Mouse (Mus musculus) v-Abl transformed pro-B cells (cell line): ENCODE data around the gene Gstp3.

Experiments used
- in situ Hi-C, 2 experiments: fragments of 400-800 bp; cut with MboI; formaldehyde crosslinking; loops; one replicate each; pipeline ENCODE4 v1.15.1; 2025; ENCODE audit not compliant: unreplicated experiment in 2 of 2

Gstp3 gene

DNA sequence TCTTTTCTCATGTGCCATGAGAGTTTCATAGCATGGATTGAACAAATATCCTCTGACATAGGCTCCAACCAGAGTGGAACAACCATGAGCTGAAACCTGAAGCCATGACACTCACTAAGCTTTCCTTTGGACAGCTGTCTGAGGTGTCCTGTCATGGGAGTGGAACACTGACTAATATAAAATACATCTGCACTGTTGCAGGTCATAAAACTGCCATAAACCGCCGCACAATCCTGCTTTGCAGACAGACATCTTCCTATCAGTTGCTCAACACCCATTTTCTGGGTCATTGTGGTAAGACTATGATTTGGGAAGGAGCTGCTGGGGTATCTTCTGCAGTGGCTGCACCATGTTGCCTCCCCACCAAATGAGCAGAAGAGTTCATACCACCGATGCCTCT, 33.4 kb upstream of the Gstp3 start:
- in situ Hi-C loops: loop anchor here (5.0 to 25.0 kb wide), 3 partner anchors 40 to 345 kb away; partner anchors contain the start of gene Rhod (in 1 of the 2)

DNA sequence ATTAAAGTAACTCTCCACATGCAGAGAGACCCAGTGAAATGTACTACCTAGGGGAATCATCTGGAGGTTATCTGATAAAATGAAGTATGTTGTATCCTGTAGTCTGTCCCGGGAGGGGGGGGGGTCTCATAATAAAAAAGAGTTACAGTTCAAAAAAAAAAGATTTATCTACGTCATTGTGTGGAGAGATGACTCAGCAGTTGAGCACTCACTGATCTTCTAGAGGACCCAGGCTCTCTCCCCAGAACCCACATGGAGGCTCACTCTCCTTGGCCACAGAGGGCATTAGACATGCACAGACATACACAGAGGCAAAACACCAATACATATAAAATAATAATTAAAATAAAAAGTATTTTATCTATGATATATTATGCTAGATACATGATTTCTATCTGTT, 32.0 kb upstream of the Gstp3 start:
- in situ Hi-C loops: loop anchor here (5.0 to 25.0 kb wide), 3 partner anchors 39 to 346 kb away; partner anchors contain the start of gene Rhod (in 1 of the 2)

DNA sequence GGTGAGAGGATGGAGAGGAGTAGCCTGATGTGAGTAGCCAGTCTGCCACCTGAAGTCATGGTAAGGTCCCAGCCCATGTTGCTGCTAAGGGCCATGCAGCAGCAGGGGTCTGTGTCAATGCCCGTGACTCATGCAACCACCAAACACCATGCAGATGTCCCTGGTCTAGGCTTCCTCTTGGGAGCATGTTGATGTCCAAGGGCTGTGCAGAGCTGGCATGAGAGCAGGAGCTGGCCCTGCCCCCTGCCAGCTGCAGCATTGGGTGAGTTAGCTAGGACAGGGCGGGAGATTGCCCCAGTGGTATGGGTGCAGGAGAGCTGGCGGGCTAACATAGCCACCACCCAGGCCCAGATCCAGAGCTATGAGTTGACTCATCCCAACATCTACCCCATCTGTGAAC, 31.1 kb upstream of the Gstp3 start:
- in situ Hi-C loops: loop anchor here (5.0 to 25.0 kb wide), 3 partner anchors 38 to 347 kb away; partner anchors contain the start of gene Rhod (in 1 of the 2)

DNA sequence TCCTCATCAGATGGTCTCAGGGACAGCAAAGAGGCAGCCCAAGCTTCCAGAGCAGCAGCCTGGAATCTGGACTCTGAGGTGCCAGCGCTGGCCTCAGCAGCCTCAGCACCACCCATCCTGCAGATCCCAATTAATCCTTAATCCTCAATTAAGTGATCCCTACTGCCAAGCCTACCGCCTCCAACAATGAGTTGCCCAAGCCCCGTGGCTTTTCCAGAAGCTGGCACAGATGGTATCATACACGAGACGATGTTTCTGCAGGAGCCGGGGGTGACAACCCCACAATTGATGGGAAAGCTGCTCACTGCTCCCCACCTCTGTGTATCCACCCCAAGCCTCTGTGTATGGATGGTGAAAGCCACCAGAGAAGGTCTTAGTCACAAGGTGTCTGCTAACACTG, 29.8 kb upstream of the Gstp3 start:
- in situ Hi-C loops: loop anchor here (25.0 kb wide), 2 partner anchors 323 to 348 kb away; partner anchors contain the start of gene Rhod (in 1 of the 2)

DNA sequence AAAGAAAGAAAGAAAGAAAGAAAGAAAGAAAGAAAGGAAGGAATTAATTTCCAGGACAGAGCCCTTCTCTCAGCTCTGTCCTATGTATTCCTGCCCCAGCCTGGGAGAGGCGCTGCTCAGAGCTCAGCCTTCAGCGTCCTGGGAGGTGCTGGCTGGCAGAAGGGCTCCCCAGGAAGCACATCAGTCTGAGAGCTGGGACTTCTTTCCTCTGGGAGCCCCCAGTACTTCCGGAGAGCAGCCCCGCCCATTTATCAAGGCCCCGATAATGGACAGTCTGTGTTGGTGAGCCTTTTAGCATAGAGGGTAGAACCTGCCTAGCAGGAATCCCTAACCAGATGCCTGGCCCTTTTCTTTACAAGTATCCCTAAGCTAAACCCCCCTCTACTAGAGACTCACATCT, 28.8 kb upstream of the Gstp3 start:
- in situ Hi-C loops: loop anchor here (25.0 kb wide), 2 partner anchors 324 to 349 kb away; partner anchors contain the start of gene Rhod (in 1 of the 2)

DNA sequence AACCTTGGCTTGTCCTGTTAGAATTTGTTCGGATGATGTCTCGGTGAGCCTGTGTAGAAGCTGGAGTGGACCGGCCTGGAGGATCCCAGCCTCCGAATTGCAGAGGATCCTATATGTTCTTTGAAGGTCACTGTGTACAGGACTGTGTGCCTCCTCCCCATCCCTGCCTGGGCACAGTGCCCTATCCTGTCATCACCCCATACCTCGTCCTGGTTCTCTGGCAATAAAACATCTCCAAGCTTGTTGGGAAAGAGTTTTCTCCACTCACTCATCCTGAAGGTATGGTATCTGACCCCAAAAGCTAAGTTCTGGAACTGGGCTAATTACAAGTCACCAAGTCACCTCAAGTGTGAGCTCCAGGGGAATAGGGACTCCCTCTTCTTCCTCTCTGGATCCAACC, 27.7 kb upstream of the Gstp3 start:
- in situ Hi-C loops: loop anchor here (25.0 kb wide), 2 partner anchors 325 to 350 kb away; partner anchors contain the start of gene Rhod (in 1 of the 2)

DNA sequence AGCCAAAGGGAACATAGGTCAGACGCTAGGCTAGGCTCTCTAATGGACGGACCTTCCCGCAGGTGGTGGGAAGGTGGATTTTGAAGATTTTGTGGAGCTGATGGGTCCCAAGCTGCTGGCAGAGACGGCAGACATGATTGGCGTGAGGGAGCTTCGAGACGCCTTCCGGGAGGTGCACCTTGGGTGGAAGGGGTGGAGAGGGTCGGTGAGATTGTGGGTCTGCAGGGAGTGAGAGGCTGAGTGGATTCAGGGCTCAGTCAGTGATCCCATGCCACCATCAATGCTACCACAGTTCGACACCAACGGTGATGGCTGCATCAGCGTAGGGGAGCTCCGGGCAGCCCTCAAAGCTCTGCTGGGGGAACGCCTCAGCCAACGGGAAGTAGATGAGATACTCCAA, 26.8 kb upstream of the Gstp3 start:
- in situ Hi-C loops: loop anchor here (25.0 kb wide), 2 partner anchors 326 to 351 kb away; partner anchors contain the start of gene Rhod (in 1 of the 2)

DNA sequence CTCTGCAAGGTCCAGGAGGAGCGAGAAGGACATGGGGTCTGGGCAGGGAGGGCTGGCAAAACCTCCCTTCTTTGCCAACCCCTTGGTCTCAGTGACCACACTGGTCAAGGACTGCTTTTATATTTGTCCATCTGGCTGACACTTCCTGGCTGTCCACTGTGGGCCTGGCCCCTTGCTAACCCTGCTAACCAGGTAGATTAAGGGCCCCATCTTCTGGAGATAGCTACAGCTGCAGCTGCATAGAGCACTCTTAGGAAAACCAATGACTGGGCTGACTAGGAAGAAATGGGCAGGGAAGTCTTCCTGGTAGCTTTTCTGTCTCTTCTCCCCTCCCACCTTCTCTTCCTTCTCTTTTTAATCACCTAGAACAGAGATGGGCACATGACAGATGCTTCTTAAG, 25.6 kb upstream of the Gstp3 start:
- in situ Hi-C loops: loop anchor here (25.0 kb wide), 2 partner anchors 327 to 352 kb away; partner anchors contain the start of gene Rhod (in 1 of the 2)

DNA sequence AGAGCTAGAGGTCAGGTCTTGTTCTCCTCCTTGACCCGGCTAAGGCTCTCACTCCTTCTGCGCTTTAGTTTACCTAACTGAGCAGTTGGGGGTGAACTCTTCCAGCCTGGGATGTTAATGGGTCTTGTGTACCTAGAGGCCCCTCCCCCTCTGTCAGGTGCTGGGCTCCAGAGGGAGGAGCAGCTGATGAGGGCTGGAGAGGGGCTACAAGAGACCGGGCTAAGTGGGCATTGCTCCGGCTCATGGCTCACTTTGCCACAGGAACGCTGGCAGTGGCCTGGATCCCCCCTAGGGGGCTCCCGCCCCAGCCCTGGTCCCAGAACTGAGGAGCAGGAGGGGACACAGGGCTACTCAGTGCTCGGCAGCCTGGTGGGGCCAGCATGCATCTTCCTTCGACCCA, 24.5 kb upstream of the Gstp3 start:
- in situ Hi-C loops: loop anchor here (25.0 kb wide), 2 partner anchors 328 to 353 kb away; partner anchors contain the start of gene Rhod (in 1 of the 2)

DNA sequence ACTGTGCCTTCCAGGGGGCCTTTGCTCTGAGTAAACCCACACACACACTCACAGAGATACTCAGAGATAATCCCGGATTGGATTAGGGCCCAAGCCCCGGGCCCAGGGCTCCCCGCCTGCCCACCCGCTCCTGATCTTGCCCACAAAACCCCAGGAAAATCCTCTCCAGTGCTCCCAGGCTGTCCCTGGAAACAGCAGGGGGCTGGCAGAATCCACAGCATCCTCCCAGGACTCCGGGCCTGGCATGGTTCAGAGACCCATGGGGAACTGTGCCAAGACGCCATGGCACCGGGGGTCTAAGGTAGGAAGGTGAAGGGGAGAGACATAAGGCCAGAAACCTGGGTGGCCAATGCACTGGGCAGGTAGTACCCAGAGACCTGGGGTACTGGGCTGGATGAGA, 23.9 kb upstream of the Gstp3 start:
- in situ Hi-C loops: loop anchor here (25.0 kb wide), 2 partner anchors 329 to 354 kb away; partner anchors contain the start of gene Rhod (in 1 of the 2)

DNA sequence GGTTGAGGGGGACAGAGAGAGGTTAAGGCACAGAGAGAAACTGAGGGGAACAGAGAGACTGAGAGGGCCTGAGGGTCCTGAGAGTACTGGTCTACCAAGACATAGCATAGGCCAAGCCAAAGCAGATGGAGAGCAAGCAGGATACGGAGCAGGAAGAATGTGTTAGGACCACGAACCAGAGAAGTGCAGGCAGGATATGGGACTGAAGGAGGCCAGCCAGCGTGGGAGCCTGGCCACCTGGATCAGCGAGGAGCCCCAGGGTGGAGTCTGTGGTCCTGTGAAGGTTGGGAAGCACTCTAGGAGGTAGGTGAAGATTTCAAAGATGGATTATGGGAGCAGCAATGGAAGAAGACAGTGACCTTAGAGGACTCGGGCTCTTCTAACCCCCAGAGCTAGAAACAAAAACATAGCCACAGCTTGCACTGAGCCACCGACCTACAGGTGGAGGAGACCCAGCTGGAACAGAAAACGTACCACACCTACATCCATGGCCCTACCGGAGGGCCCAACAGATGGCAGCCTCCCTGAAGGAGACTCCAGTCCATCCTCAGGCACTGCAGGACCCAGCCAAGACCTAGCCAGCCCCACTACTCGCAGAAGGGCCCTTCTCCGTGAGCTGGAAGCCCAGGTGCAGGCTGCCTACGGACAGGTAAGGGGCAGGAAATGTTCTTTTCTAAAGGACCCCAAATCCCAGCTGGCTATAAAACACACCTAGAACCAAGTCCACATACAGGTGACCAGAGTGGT, 23.0 kb upstream of the Gstp3 start:
- in situ Hi-C loops: loop anchor here (25.0 kb wide), 2 partner anchors 330 to 355 kb away; partner anchors contain the start of gene Rhod (in 1 of the 2)

DNA sequence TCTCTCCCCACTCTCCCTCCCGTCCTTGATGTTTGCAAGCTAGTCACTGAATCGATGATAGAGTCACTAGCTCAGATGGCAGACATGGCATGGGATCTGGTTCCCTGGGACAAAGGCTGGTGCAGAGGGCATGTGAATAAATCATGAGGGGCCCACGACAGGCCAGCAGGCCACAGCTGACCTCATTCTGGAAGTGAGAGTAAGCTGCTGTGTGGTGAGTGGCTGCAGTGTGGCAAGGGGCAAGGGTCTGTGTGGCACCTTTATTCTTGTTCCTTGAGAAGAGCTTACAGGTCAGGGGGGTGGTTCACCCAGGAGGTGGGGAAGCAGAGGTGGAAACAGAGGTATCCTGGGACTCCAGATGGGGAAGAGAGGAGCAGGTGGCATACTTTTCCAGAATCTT, 22.0 kb upstream of the Gstp3 start, which contains the start of gene Cabp2:
Gene Cabp2 (plus strand): TSS at position 185 of the 400 bp plus-strand sequence.
- in situ Hi-C loops: loop anchor here (25.0 kb wide), 2 partner anchors 331 to 356 kb away; partner anchors contain the start of gene Rhod (in 1 of the 2)

DNA sequence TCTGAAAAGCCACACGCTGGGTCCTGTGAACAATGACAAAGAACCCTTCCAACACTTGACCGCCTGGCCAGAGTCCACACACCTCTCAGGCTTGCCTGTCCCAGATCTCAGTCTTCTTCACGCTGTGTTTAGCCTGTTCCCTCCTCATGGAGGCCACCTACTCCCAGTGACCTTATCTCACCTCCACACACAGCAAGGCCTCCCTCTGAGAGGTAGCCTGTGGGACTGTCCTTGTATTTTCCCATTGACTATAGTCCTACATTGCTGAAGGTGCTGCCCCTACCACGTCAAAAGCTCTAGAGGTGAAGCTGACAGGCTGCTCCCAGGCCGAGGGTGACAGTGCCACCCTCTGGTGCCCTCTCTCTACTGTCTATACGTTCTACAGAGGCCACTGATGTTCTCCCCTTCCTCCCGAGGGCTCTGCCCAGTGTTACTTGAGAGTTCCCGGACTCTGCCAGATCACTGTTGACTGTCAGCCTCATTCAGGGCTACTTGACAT, 21.2 kb upstream of the Gstp3 start:
- in situ Hi-C loops: loop anchor here (25.0 kb wide), 2 partner anchors 332 to 357 kb away; partner anchors contain the start of gene Rhod (in 1 of the 2)

DNA sequence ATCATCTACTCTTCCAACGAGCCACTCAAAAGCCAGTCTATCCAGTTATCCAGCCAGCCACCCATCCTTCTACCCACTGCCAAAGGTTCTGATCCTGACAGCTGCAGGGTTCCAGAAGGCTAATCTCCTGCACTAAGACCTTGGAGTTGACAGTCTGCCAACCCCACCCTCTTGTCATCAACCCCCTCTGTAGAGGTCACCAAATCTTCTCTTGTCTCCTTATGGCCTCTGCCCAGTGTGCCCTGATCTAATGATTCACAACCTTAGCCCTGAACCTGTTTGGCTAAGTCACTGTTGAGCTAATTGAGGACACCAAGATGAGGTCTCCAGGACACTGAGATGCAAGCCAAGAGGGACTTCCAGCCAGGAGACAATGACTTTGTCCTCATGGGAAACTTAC, 20.2 kb upstream of the Gstp3 start:
- in situ Hi-C loops: loop anchor here (25.0 kb wide), 2 partner anchors 333 to 358 kb away; partner anchors contain the start of gene Rhod (in 1 of the 2)

DNA sequence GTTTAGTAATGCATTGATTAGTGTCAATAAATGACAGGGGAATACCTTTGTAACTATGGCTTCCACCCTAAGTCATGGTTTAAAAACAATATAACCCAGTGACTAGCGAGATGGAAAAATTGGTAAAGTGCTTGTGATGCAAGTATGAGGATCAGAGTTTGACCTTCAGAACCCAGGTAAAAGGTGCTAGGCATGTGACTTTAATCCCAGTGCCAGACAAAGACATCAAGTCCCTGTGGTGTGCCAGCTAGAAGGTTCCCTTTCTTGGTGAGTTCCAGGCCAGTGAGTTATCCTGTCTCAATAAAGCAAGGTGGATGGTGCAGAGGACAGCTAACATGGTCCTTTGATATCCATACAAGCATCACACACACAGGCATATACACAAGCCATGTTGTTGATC, 16.2 kb upstream of the Gstp3 start:
- in situ Hi-C loops: loop anchor here (25.0 kb wide), 2 partner anchors 337 to 362 kb away; partner anchors contain the start of gene Rhod (in 1 of the 2)

DNA sequence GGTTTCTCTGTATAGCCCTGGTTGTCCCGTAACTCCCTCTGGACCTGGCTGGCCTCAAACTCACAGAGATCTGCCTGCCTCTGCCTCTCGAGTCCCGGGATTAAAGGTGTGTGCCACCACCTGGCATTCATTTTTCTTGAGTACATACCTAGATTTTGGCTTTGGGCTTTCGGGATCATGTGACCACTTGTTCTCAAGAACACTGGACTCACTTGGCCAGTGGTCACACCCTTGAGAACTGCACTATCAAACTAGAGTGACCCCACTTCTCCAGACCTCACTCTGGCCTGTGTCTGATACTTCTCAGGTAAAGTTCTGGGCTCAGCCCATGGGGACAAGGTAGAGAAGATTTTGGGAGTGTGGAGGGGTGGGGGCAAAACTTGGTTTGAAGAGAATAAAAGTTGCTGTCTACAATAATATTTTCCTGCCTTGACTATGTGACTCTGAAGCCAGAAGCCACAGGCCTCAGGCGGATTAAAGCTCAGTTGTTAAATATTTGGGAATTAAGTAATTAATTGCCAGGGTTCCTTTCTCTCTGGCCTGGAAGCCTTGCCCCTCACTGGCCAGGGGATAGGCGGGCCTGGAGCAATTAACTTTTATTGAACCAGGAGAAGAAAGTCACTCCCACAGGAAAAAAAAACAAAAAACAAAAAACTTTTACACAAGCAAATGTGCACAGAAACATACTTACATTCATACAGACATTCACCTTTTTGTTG, 13.5 kb upstream of the Gstp3 start:
- in situ Hi-C loops: no loop called here

DNA sequence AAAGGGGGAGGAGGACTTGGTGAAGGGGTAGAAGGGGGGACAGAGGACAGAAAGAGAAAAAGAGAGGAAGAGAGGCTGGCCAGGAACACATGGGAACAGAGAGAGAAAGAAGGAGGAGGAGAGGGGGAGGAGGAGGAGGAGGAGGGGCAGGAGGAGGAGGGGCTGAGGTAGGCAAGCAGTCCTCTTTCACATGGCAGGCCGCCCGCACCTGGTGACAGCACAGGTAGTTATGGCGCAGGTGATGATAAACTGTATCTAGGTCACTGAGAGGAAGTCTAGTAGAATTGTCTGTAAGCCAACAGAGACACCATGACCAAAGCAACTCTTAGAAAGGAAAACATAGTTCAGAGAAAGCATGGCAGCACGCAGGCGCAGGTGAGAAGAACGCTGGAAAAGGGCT, 12.0 kb upstream of the Gstp3 start:
- in situ Hi-C loops: no loop called here

DNA sequence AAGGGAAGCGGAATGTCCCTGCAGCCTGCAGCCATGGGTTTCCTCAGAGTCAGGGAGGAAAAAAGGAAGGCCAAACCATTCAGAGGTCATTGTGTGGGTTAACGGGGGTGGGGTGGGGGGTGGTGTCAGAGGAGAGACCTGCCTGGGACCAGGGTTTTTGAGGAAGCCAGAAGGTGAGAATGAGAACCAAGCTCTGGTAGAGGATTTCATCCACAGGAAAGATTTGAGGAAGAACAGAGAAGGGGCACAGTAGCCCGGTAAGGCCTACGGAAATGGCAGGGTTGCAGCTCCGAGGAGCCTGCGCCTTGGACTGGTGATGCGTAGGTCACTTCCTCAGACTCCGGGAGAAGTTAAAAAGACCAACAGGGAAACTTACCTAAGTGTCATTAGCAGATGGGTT, 11.4 kb upstream of the Gstp3 start:
- in situ Hi-C loops: no loop called here

DNA sequence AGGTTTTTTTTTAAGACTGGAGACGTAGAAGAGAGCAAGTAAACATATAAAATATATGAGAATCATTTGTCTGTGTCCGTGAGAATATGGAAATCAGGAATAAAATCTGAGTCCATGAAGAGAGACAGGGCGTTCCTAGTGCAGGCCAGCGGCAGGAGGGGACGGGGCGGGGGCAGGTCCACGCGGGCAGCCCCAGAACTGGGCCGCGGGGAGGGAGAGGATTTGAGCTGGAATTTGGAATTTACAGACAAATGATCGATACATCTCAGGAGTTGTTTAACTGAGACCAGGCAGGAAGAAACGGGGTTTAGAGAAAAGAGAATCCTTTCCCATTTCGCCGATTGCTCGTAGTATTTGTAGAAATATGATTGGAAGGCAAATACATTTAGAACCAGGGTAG, 10.9 kb upstream of the Gstp3 start:
- in situ Hi-C loops: no loop called here

DNA sequence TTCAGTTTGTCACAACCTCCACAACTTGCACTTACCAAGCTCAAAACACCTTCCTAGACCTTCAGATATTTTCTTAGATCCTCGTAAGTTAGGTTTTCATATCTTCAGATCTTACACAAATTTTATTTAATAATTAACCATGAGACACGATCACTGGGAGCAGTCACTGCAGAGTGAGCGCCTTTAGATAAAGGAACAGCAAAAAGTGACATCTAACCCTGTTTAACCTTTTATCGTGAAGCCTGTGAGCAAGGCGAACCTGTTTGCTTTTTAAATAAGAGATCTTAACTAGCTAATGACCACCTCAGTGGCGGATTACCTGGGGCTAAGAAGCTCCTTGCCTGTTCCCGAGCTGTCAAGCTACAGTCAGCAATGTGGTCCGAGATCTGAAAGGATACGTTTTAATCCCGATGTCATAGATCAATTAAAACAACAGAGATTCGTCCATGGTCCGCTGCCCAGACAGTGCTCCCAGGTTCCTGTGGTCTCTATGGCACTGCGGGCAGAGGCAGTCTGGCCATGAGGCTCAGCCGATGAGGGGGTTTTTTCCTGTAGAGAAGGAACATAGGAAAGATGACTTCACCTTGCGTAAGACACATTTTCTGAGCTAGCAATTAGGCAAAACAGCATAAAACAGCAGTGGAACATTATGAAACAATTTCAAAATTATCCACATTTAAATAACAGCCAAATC, 9.5 kb upstream of the Gstp3 start:
- in situ Hi-C loops: no loop called here
